9 mouse cellular contexts compared by ENCODE assay signal in the genomic region with DNA sequence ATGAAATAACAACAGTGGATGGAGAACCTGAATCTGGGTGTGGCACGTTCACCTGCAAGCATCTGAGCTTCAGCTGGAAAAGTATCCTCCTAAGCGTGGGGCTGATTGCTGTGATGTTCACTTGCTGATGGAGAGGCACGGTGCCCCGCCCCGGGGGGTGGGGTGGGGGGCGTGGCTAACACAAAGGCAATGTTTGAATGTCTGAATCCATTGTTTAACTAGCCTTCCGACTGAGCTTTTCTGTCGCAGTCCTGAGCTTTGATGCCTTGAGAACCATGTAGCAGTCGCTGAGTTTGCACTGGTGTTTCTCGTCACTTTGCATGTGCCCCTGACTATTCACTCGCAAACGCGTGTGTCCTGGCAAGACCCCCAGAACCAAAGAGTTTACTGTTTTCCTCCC.
DNase-seq lines count a peak whose midpoint lies in the region; ATAC-seq lines count a peak whose summit lies in the region.
"Had no signal": no experiment of that assay in that cellular context is flagged by ENCODE, and none has a peak within 500 bp of the region (broad histone marks: within the 10 kb centered on the region; RNA-seq: fewer than 3 reads in every experiment).

No protein-coding gene starts in this region.

- intact Hi-C loops in gastrocnemius, postnatal 36 days (cut with DNase I): no loop called here

- no peak for DNase-seq in kidney, adult 9 months
- peak; percentile 53 for DNase-seq in adrenal gland, adult 2 months
- DNase-seq in forebrain, embryonic 14.5 days (ENCODE audit: low spot score): peak; percentile 64
- DNase-seq in liver: peak; percentile 16
- DNase-seq in gastrocnemius, postnatal 36 days: no peak
- no peak for DNase-seq in right cerebral cortex, postnatal 14 days

- H3K9me3 ChIP-seq in kidney, embryonic 15.5 days (replicated peaks): no peaks in the 10 kb centered on the region
- no peaks in the 10 kb centered on the region for H3K9me3 ChIP-seq in forebrain, embryonic 14.5 days (replicated peaks; ENCODE audit: control insufficient read depth, low read length)
- no peaks in the 10 kb centered on the region for H3K9me3 ChIP-seq in neural tube, embryonic 14.5 days (ENCODE audit: control insufficient read depth, low read length)

- peaks cover 24% of the 10 kb centered on the region for H3K4me1 ChIP-seq in kidney, embryonic 15.5 days
- peaks cover 15% of the 10 kb centered on the region; the same call in 1 of the 2 replicates for H3K4me1 ChIP-seq in forebrain, embryonic 14.5 days (ENCODE audit: control insufficient read depth, insufficient read depth, low read length)
- H3K4me1 ChIP-seq in neural tube, embryonic 14.5 days (ENCODE audit: control insufficient read depth, insufficient read depth, low read length): peaks cover 11% of the 10 kb centered on the region

- 15% methylated on average over 13 of the region's 13 CpGs for WGBS in kidney, embryonic 15.5 days
- 4% methylated on average over 13 of the region's 13 CpGs for WGBS in forebrain, embryonic 14.5 days
- WGBS in neural tube, embryonic 14.5 days: 7% methylated on average over 13 of the region's 13 CpGs

- no peaks in the 10 kb centered on the region for H3K36me3 ChIP-seq in kidney, embryonic 15.5 days
- H3K36me3 ChIP-seq in forebrain, embryonic 14.5 days (ENCODE audit: control insufficient read depth, insufficient read depth, low read length): no peaks in the 10 kb centered on the region
- no peaks in the 10 kb centered on the region for H3K36me3 ChIP-seq in neural tube, embryonic 14.5 days (ENCODE audit: control insufficient read depth, insufficient read depth, low read length)

- ATAC-seq in kidney, embryonic 15.5 days (replicated peaks; ENCODE audit: low FRiP score): no peak
- ATAC-seq in forebrain, embryonic 14.5 days: peak; percentile 63; the same call in 1 of the 2 replicates
- no peak for ATAC-seq in neural tube, embryonic 14.5 days (ENCODE audit: low read depth)

- no peak overlapping the region for H3K27ac ChIP-seq in kidney, embryonic 15.5 days
- H3K27ac ChIP-seq in forebrain, embryonic 14.5 days (ENCODE audit: low read depth, low read length): no peak overlapping the region; the same call in 1 of the 2 replicates
- H3K27ac ChIP-seq in neural tube, embryonic 14.5 days (ENCODE audit: low read depth, low read length): 0 out of 2 replicates have a peak overlapping the region, but pooled peaks have one; percentile 55
- H3K27ac ChIP-seq: macrophage had no signal

- H3K4me2 ChIP-seq in kidney, embryonic 15.5 days: peak overlapping the region; percentile 55
- H3K4me2 ChIP-seq in forebrain, embryonic 14.5 days (ENCODE audit: low read length): peak overlapping the region; percentile 43
- H3K4me2 ChIP-seq in neural tube, embryonic 14.5 days (ENCODE audit: low read depth, low read length): peak overlapping the region; percentile 43

- H3K27me3 ChIP-seq in kidney, embryonic 15.5 days: no peaks in the 10 kb centered on the region
- H3K27me3 ChIP-seq in forebrain, embryonic 14.5 days (replicated peaks; ENCODE audit: control insufficient read depth, insufficient read depth, low read length): no peaks in the 10 kb centered on the region
- no peaks in the 10 kb centered on the region for H3K27me3 ChIP-seq in neural tube, embryonic 14.5 days (ENCODE audit: control insufficient read depth, insufficient read depth, low read length)

- H3K9ac ChIP-seq in kidney, embryonic 15.5 days: no peak overlapping the region
- peak overlapping the region; percentile 37 for H3K9ac ChIP-seq in forebrain, embryonic 14.5 days (ENCODE audit: low read length)
- no peak overlapping the region; the same call in 1 of the 2 replicates for H3K9ac ChIP-seq in neural tube, embryonic 14.5 days (replicated peaks; ENCODE audit: low read depth, low read length)

- H3K4me3 ChIP-seq in kidney, embryonic 15.5 days (replicated peaks): peak overlapping the region; percentile 25
- 0 out of 2 replicates have a peak overlapping the region, but pooled peaks have one; percentile 5 for H3K4me3 ChIP-seq in forebrain, embryonic 14.5 days (ENCODE audit: low read depth, low read length)
- peak overlapping the region; percentile 20; the same call in 1 of the 2 replicates for H3K4me3 ChIP-seq in neural tube, embryonic 14.5 days (ENCODE audit: low read depth, low read length)

Comparison
In these comparisons a context has a peak if more than half of its experiments do, and no peak if none do; other contexts are left out.
1. DNase-seq: peak in adrenal gland, adult 2 months (single experiment), forebrain, embryonic 14.5 days (single experiment) and liver (single experiment); none in kidney, adult 9 months (single experiment), gastrocnemius, postnatal 36 days (0 of 2) and right cerebral cortex, postnatal 14 days (single experiment).
2. Peak in every context shown above with its lines, with median percentiles within 50 percentile points of each other: H3K4me2 ChIP-seq and H3K4me3 ChIP-seq.